Mouse (Mus musculus) R1 (cell line): Measurements from ENCODE around the gene Dner.

ENCODE experiments used
- DNase-seq: peaks from one replicate; pipeline ENCODE4 v3.0.0-alpha.2; 2018; ENCODE audit warnings: low read depth, low spot score

The Dner gene

GRCm38 (mm10) chr1:84331861-84332260, 364.2 kb downstream of the Dner start:
- peak; percentile 50 for DNase-seq

- DNase-seq = no peak
These were observed 370.7 kb downstream of the Dner start for GRCm38 (mm10) chr1:84325309-84325708.

- no peak for DNase-seq
These were observed 374.7 kb downstream of the Dner start for GRCm38 (mm10) chr1:84321327-84321726.
